Mouse (Mus musculus) 416B (cell line): ENCODE data around the gene Dock8.
A peak's percentile ranks its signal among the peaks of the same experiment; 100 is the strongest.

Experiments used
- DNase-seq: peaks from one replicate; pipeline ENCODE4 v3.0.0; 2011; ENCODE audit warnings: low read depth

Dock8 gene

GRCm38 (mm10) chr19:24999201-24999886 is at the start of gene Dock8:
Gene Dock8, plus strand, starts transcription at chr19:24999534.
- DNase-seq: peak; percentile 68

GRCm38 (mm10) chr19:24958531-24958930 is 40.8 kb upstream of the Dock8 start:
- DNase-seq: peak; percentile 86

GRCm38 (mm10) chr19:24961172-24961962 is 38.0 kb upstream of the Dock8 start, which contains the start of gene Cbwd1:
Gene Cbwd1, minus strand, starts transcription at chr19:24961610.
- DNase-seq: peak; percentile 99

- DNase-seq: peak; percentile 66
Observed at GRCm38 (mm10) chr19:24966203-24966602, 33.1 kb upstream of the Dock8 start.

- DNase-seq: peak; percentile 56
Observed at GRCm38 (mm10) chr19:24966941-24967340, 32.4 kb upstream of the Dock8 start.

- peak; percentile 91 for DNase-seq
Observed at GRCm38 (mm10) chr19:24971307-24971706, 28.0 kb upstream of the Dock8 start.

GRCm38 (mm10) chr19:24972701-24973390 is 26.5 kb upstream of the Dock8 start:
- DNase-seq: no peak

GRCm38 (mm10) chr19:24977991-24978390 is 21.3 kb upstream of the Dock8 start:
- DNase-seq: no peak

GRCm38 (mm10) chr19:24978852-24979842 is 20.2 kb upstream of the Dock8 start:
- no peak for DNase-seq

GRCm38 (mm10) chr19:24981294-24981693 is 18.0 kb upstream of the Dock8 start:
- peak; percentile 54 for DNase-seq

- no peak for DNase-seq
Observed at GRCm38 (mm10) chr19:24983050-24983449, 16.3 kb upstream of the Dock8 start.

- DNase-seq: no peak
Observed at GRCm38 (mm10) chr19:24983857-24984498, 15.4 kb upstream of the Dock8 start.

- DNase-seq: no peak
Observed at GRCm38 (mm10) chr19:24985045-24985444, 14.3 kb upstream of the Dock8 start.

GRCm38 (mm10) chr19:24987355-24987754 is 12.0 kb upstream of the Dock8 start:
- no peak for DNase-seq

- peak; percentile 66 for DNase-seq
Observed at GRCm38 (mm10) chr19:24988831-24989230, 10.5 kb upstream of the Dock8 start.

- peak; percentile 68 for DNase-seq
Observed at GRCm38 (mm10) chr19:24990138-24990822, 9.1 kb upstream of the Dock8 start.

GRCm38 (mm10) chr19:24993526-24993925 is 5.8 kb upstream of the Dock8 start:
- no peak for DNase-seq

GRCm38 (mm10) chr19:24994900-24995299 is 4.4 kb upstream of the Dock8 start:
- peak; percentile 84 for DNase-seq

- DNase-seq: peak; percentile 47
Observed at GRCm38 (mm10) chr19:24996815-24997704, 2.3 kb upstream of the Dock8 start.
